Mouse (Mus musculus) left cerebral cortex, postnatal 4 days (tissue): ENCODE data around the gene Nrp1. TPM values are rescaled to one million over a fixed set of nuclear protein-coding genes. Genes with fewer than 3 reads are reported as not detected.
A peak's percentile ranks its signal among the peaks of the same experiment; 100 is the strongest.

Experiments used
- DNase-seq: peaks from one replicate; pipeline ENCODE4 v3.0.0-alpha.2; 2022
- intact Hi-C: fragments of 180-260 bp; cut with DNase I; formaldehyde crosslinking; loops from one replicate; pipeline ENCODE4 v1.15.1; 2025
- total RNA-seq, 2 experiments: library from RNA; stranded (reverse); gene quantifications; 2 replicates each; pipeline ENCODE4 v1.2.3; 2021

Gene Nrp1
- total RNA-seq, 2 experiments from 2014 or later, result 53.6 to 63.6 TPM

GRCm38 (mm10) chr8:128491126-128492067 lies 133.0 kb downstream of the Nrp1 start:
- DNase-seq, result peak; percentile 29

DNA sequence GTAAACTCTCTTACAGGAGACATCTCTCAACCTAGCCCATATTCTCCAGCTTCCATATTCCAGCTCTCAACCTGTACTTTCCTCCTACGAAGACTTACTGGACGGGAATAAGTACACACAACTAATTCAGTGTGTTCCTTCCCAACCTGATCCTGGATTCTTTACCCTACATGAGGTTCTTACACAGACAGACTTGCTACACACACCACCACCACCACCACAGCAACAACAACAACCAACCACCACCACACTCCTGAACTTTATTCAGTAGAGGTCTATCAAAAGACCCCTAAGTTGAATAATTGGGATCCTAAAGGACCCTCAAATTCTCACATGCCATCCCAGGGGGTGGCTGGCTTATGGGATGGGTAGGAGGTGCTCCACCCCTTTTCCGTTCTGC lies 135.4 kb downstream of the Nrp1 start:
- intact Hi-C loops, result loop anchor here (5.0 kb wide), 2 partner anchors 126 to 1302 kb away; no protein-coding TSS in a partner anchor
- DNase-seq, result no peak

More at GRCm38 (mm10) chr8:128491126-128492067, 133.0 kb downstream of the Nrp1 start:
- intact Hi-C loops, result loop anchor here (5.0 kb wide), 2 partner anchors 124 to 1299 kb away; no protein-coding TSS in a partner anchor

- intact Hi-C loops, result no loop called here
These were observed 140.4 kb downstream of the Nrp1 start for GRCm38 (mm10) chr8:128498836-128499235.

GRCm38 (mm10) chr8:128504136-128504829 lies 145.9 kb downstream of the Nrp1 start:
- DNase-seq, result no peak
- intact Hi-C loops, result no loop called here

More at GRCm38 (mm10) chr8:128498836-128499235, 140.4 kb downstream of the Nrp1 start:
- no peak for DNase-seq

GRCm38 (mm10) chr8:128505866-128506265 lies 147.5 kb downstream of the Nrp1 start:
- intact Hi-C loops, result no loop called here
- DNase-seq, result no peak

- DNase-seq, result peak; percentile 72
- intact Hi-C loops, result no loop called here
These were observed 150.3 kb downstream of the Nrp1 start for GRCm38 (mm10) chr8:128508723-128509122.

GRCm38 (mm10) chr8:128511021-128511420 lies 152.6 kb downstream of the Nrp1 start:
- DNase-seq, result no peak
- intact Hi-C loops, result no loop called here

- DNase-seq, result no peak
- intact Hi-C loops, result no loop called here
These were observed 153.3 kb downstream of the Nrp1 start for GRCm38 (mm10) chr8:128511732-128512131.

- DNase-seq, result no peak
- intact Hi-C loops, result no loop called here
These were observed 158.5 kb downstream of the Nrp1 start for GRCm38 (mm10) chr8:128516846-128517446.

DNA sequence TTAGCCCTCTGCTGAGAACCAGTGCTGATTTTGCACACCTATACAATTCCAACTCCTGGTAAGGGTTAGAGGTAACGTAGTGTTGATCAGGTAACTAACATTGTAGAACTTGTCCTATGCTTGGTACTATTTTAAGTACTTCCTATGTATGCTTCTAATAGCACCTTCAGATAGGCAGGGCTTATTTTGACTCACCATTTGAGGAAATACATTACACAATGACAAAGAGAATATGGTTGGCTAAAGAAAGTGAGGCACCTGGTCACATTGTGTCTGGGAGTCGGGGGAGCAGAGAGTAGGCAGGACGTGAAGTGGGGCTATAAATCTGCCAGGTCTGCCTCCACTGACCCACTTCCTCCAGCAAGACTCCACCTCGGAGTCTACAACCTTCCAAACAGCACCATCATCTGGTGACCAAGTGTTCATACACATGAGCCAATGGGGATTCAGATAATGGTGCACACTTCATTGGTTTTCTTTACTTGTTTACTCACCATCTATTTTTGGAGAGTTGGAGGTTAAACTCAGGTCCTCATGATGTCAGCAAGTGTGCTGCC lies 159.2 kb downstream of the Nrp1 start:
- intact Hi-C loops, result no loop called here
- DNase-seq, result no peak

DNA sequence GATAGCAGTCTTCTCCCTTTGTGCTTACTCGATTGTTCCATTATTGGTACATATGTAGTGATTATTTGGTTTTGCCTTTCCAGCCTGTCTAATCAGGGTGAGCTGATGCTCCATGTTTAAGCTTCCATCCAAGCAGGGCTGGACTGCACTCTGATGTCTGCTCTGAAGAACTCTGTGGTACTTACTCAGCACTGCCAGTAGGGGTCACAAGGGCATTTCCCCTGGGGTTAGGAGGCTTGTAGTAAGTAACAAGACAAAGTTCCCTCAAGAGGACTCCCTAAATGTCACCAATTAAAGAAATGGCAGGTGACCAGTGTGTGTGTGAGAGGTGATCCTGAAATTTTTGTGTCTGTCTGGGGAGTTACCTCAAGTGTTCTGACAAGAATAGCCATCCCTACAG lies 161.0 kb downstream of the Nrp1 start:
- intact Hi-C loops, result no loop called here
- peak; percentile 24 for DNase-seq

GRCm38 (mm10) chr8:128523825-128524224 lies 165.4 kb downstream of the Nrp1 start:
- DNase-seq, result no peak
- intact Hi-C loops, result no loop called here

DNA sequence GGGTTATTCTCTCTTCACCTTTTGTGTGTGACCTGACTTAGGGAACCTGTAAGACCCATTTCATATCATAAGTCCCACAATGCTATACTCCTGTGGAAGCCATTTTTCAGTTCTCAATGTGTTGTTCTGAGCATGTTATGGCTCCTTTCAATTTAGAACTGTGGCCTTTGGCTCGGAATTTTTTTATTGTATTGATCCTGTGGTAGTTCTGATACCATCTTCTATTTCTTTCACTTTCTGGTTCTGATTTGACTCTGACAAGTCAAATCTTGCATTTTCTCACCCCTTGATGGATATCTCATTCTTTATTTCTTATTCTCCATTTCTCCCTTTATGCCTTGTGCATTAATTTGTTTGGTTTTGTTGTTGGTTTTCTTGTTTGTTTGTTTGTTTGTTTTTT lies 167.5 kb downstream of the Nrp1 start:
- DNase-seq, result no peak
- intact Hi-C loops, result no loop called here

DNA sequence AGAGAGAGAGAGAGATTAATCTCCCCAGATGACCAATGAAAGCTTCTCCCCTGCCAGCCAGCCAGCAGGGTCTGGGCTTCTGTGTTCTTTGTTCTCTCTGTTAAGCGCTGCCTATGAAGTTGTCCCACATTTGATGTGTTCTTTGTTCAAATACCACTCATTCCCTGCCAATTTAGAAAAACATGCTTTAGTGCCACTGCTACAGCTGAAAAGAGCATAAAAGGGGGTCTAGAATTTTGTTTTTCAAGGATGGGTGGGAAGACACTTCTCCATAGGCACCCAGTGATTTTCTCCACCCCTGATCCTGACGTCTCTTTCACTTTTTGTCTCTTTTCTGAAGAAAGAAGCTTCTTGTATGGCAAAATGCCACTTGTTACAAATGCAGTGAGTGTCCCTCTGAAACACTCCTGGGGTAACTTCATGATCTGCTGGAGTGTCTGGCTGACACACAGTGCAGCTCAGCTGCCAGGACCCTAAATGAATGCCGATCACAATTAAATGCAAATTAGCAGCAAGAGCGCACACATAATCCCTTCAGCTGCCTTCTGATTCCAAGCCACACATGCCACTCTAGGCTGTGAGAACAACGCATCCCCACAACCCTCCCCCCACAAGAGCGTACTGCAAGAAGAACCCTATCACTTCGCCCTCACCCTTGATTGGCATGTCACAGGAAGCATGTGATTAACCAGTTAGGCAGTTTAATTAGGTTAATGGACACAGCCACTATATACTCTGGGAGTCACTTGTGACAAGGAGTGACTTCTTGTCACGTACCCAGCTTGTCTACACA lies 170.4 kb downstream of the Nrp1 start:
- intact Hi-C loops, result no loop called here
- peak; percentile 57 for DNase-seq

DNA sequence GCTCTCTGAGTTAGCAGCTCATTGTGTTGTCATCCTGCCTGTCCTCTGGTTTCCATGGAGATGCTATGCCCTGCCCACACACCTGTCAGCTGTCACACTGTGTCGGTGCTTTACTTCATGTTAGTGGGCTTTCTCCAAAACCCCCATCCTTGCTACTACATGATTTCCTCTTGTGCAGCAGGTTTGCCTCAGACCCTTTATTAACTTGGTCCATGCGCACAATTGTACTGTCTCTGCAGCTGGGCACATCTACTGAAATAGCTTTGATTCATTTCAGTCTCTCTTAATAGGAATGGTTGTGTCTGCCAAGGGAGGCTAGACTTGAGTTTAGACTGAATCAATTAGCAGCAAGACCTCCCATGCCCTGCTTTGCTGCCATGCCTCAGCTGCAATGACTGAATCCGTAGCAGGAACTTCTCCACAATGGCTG lies 176.1 kb downstream of the Nrp1 start:
- DNase-seq, result peak; percentile 17
- intact Hi-C loops, result no loop called here

GRCm38 (mm10) chr8:128535685-128536084 lies 177.3 kb downstream of the Nrp1 start:
- no peak for DNase-seq
- intact Hi-C loops, result no loop called here

- DNase-seq, result no peak
- intact Hi-C loops, result no loop called here
These were observed 180.0 kb downstream of the Nrp1 start for GRCm38 (mm10) chr8:128538378-128538777.

DNA sequence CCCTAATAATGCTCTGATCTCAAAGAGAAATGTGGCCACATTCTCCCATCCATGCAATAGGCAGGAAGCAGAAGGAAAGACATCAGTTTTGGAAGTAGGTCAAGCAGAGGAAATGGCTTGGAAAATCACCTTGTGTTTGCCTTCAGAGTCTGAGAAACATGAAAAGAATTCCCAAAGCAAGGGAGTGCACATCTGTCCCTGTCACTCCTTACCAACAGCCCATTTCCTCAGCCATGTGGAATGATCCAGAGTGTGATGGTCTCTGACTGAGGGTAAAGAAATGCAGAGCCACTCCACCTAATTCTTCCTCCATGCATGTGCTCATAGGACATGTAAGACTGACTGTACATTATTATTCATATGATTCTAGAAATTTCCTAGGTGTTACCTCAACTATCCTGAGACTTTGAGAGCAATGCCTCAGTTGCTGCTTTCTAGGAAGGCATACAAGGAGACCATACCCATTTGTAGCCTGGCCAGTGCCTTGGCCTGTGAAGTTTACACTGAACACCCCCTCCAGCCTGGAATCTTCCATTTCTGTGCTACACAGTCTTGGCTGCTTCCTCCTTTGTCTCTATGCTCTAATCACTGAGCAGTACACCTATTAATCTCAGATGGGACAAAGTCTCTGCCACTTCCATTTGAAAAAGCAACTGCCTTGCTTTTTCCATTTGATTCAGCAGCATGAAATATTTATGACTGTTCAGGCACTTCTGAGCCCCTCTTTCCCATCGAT lies 183.1 kb downstream of the Nrp1 start:
- intact Hi-C loops, result no loop called here
- DNase-seq, result no peak

DNA sequence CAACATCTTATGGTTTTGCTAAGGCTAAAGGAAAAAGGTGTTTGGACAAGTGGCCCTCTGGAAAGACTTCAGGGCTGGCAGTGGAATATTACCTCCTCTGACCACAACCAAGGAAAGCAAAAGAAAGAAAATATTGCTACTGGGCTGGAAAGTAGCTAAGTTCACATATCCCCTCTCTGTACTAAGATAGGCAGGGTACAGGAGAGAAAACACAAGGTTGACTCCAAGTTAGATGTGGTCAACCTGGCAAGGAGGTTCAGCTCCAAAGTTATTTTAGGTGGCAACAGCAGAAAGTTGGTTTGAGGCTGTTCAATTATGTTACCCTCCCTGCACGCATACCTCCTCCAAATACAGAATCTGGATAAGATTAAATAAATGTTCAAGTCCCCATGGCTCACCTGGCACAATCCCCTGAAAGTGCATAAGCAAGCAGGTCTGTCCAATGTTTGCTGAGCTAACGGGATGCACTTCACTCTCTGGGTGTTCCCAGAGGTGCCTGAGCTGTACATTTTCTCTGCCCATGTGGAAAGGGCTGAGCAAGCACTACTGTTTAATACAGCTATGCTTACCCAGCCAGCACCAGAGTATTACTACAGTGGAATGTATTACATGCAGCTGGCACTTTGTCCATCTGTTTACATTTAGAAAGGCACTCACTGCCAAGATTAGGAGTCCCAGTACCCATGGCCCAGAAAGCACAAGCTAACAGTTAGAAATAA lies 185.9 kb downstream of the Nrp1 start:
- intact Hi-C loops, result no loop called here
- no peak for DNase-seq
